Mouse (Mus musculus) left cerebral cortex, postnatal 10 days (tissue): ENCODE results near the gene Magi2. TPM values are rescaled to one million over a fixed set of nuclear protein-coding genes. Genes with fewer than 3 reads are reported as not detected.

Experiments
- DNase-seq, 2 experiments: peaks; one replicate each; pipeline ENCODE4 v3.0.0; 2021 to 2022; ENCODE audit warnings: low spot score in 2 of 2, mixed read lengths in 1 of 2; ENCODE audit errors: extremely low spot score in 1 of 2
- intact Hi-C: fragments of 180-260 bp; cut with DNase I; formaldehyde crosslinking; loops from one replicate; pipeline ENCODE4 v1.15.1; 2025
- total RNA-seq, 2 experiments: library from RNA; stranded (reverse); gene quantifications; 2 replicates each; pipeline ENCODE4 v1.2.3; 2021

Gene Magi2
- total RNA-seq, 2 experiments from 2014 or later, result 89.5 to 96.4 TPM

- intact Hi-C loops, result no loop called here
- DNase-seq, result no peak
Observed at GRCm38 (mm10) chr5:20007246-20007645, 780.4 kb downstream of the Magi2 start.

- intact Hi-C loops, result no loop called here
- no peak for DNase-seq
Observed at GRCm38 (mm10) chr5:20010210-20010609, 783.4 kb downstream of the Magi2 start.

GRCm38 (mm10) chr5:20018063-20018462, 791.2 kb downstream of the Magi2 start:
- DNase-seq, result no peak
- intact Hi-C loops, result no loop called here

- intact Hi-C loops, result no loop called here
- DNase-seq, result no peak
Observed at GRCm38 (mm10) chr5:20046649-20047048, 819.8 kb downstream of the Magi2 start.

- intact Hi-C loops, result no loop called here
- DNase-seq, result no peak
Observed at GRCm38 (mm10) chr5:20048386-20048785, 821.5 kb downstream of the Magi2 start.

- no peak for DNase-seq
- intact Hi-C loops, result no loop called here
Observed at GRCm38 (mm10) chr5:20050284-20050683, 823.4 kb downstream of the Magi2 start.

GRCm38 (mm10) chr5:20055000-20055399, 828.2 kb downstream of the Magi2 start:
- intact Hi-C loops, result no loop called here
- no peak for DNase-seq

- DNase-seq, result no peak
- intact Hi-C loops, result no loop called here
Observed at GRCm38 (mm10) chr5:20056074-20056842, 829.4 kb downstream of the Magi2 start.

GRCm38 (mm10) chr5:20056856-20057255, 830.0 kb downstream of the Magi2 start:
- intact Hi-C loops, result no loop called here
- no peak for DNase-seq

GRCm38 (mm10) chr5:20062011-20062410, 835.2 kb downstream of the Magi2 start:
- DNase-seq, result no peak
- intact Hi-C loops, result no loop called here

GRCm38 (mm10) chr5:20065081-20065480, 838.2 kb downstream of the Magi2 start:
- DNase-seq, result no peak
- intact Hi-C loops, result no loop called here

GRCm38 (mm10) chr5:20068496-20068895, 841.7 kb downstream of the Magi2 start:
- intact Hi-C loops, result no loop called here

GRCm38 (mm10) chr5:20068921-20069486, 842.2 kb downstream of the Magi2 start:
- no peak for DNase-seq
- intact Hi-C loops, result no loop called here

More at GRCm38 (mm10) chr5:20068496-20068895, 841.7 kb downstream of the Magi2 start:
- DNase-seq, result no peak

- intact Hi-C loops, result no loop called here
- DNase-seq, result no peak
Observed at GRCm38 (mm10) chr5:20074101-20074500, 847.3 kb downstream of the Magi2 start.

GRCm38 (mm10) chr5:20074867-20075266, 848.0 kb downstream of the Magi2 start:
- intact Hi-C loops, result no loop called here
- DNase-seq, result no peak

- DNase-seq, result peak in 1 of 2 experiments; percentile 19
- intact Hi-C loops, result no loop called here
Observed at GRCm38 (mm10) chr5:20078931-20079330, 852.1 kb downstream of the Magi2 start.

GRCm38 (mm10) chr5:20080605-20081309, 853.9 kb downstream of the Magi2 start:
- intact Hi-C loops, result no loop called here

GRCm38 (mm10) chr5:20082368-20082767, 855.5 kb downstream of the Magi2 start:
- DNase-seq, result no peak
- intact Hi-C loops, result no loop called here

More at GRCm38 (mm10) chr5:20080605-20081309, 853.9 kb downstream of the Magi2 start:
- no peak for DNase-seq

GRCm38 (mm10) chr5:20087083-20087482, 860.2 kb downstream of the Magi2 start:
- DNase-seq, result no peak
- intact Hi-C loops, result no loop called here

GRCm38 (mm10) chr5:20103869-20104268, 877.0 kb downstream of the Magi2 start:
- DNase-seq, result no peak
- intact Hi-C loops, result no loop called here
